Mouse (Mus musculus): ENCODE data around the gene Nkd1.

Gene Nkd1

DNA sequence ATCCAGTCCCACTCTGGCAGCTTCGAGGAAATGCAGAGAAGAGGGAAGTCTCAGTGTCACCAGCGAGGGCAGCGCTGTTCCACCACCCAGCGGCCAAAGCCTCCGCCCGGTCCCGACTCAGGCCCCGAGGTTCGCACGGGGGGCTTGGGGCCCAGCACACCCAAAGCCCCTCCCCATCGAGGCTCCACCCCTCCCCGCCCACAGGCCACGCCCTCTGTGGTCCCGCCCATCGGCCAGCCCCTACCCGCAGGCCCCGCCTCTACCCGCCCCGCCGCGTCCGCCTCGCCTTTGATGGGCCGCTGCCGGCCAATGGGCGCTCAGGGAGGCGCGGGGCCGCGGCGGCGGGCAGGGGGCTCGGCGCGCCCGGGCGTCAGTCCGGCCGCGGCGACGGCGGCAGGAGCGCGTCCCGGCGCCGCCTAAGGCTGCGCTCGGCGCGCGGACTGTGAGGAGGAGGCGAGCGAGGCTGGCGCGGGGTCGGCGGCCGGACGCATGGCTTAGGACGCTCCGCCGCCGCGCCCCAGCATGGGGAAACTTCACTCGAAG lies at the start of gene Nkd1:
Gene Nkd1 (plus strand): TSS at position 370 of the 543 bp plus-strand sequence.
- DNase-seq (ENCODE audit: low spot score in 2 of 2) = peak; percentile 10 to 69

DNA sequence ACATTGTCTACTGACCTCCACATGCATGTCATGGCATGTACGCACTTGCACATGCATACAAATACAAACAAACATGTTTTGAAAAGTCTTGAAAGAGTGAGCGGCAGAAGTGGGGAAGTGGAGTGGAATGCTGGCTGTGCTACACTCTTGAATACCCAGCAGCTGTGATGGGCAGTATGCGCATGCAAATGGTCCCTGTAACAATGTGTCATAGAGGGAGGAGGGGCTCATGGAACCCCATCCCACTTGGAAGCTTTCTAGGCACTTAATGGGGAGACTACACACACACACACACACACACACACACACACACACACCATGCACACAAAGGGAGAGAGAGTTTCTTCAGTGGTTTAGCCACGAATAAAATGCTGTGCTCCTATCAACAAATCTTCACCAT lies 39.9 kb upstream of the Nkd1 start:
- no peak for DNase-seq (ENCODE audit: low spot score in 2 of 2)

DNA sequence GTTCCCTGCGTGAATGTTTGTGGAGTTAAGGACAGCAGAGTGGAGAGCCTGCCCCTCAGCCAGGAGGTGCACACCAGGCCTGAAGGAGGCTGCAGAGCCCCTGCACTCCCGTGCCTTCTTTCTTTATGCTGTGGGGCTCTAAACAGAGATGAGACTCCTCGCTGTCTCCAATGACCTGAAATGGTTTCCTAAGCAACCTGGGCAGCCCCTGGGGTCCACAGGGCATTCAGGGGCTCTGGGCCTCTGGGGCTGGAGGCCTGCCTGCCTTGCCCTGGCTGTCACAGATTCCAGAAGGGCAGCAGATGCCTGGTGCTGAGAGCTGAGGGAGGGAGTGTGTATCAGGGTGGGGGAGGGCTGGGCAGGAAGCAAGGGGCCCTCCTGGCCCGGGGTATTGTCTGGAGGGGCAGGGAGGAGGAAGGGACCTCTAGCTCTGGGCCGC lies 32.7 kb upstream of the Nkd1 start:
- no peak for DNase-seq (ENCODE audit: low spot score in 2 of 2)

DNA sequence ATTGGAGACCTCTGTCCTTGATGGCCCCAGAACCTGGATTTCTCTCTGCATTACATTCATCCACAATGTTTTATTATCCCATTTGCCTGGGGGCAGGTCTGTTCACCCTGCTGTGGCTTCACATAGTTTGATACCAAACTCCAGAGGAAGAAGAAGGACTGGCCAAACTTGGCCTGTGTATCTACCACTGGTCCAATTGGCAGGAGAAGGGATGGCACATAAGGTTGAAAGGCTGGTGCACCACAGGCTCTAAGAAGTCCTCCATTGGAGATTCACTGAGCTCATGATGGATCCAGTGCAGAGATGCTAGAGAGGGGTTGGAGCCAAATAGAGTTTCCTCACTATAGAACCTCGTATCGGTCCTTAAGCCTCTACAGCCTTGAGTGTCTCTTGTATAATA lies 27.1 kb upstream of the Nkd1 start:
- no peak for DNase-seq (ENCODE audit: low spot score in 2 of 2)

DNA sequence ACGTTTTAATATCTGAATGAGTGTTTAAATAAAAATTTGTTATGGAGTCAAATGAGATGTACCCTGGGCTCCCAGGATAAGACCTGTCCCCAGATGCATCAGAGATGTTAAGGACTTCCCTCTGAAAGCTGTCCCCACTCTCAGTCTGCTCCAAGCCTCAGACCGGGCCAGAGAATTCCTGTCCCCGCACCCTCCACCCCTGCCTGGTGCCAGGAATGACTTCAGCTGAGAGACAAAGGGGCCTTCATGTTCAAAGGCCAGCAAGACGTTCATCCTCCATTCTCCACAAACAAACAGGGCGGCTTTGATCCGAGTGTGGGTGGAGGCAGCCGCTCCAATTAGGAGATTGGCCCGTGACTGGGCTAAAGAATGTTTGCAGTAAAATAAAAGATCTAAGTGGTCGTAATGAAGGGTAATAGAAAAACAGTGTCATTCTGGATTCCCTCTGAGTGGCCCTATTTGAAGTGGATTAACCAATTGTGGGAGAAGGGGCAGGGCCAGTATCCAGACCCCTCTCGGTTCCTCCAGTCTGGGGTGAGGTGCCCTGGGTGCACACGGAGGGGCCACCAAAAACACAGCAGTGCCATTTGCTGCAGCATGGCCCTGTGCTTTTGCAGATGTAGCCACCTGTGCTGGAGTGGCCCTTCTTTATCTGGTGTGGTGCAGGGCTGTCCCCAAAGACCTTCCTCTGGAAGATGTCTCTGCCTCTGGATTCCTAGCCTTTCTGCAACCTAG lies 25.9 kb upstream of the Nkd1 start:
- DNase-seq (ENCODE audit: low spot score in 2 of 2) = peak; percentile 33 to 65

DNA sequence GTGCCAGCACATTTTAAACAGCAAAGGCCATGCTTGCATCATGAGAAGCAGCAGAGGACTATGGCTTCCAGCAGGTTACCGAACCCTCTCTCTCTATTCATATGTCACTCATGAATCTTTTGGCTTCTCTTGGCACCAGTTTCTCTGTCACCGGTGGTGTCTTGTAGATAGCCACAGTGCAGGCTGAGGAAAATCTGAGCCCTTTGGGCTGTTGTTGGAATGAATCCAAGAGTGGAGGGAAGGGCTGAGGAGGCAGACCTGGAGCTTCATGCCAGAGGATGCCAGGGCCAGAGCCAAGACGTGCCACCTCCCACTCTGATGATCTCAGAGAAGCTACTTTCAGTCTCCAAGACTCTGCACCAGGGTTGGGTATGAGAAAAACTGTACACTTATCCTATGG lies 19.0 kb upstream of the Nkd1 start:
- no peak for DNase-seq (ENCODE audit: low spot score in 2 of 2)

DNA sequence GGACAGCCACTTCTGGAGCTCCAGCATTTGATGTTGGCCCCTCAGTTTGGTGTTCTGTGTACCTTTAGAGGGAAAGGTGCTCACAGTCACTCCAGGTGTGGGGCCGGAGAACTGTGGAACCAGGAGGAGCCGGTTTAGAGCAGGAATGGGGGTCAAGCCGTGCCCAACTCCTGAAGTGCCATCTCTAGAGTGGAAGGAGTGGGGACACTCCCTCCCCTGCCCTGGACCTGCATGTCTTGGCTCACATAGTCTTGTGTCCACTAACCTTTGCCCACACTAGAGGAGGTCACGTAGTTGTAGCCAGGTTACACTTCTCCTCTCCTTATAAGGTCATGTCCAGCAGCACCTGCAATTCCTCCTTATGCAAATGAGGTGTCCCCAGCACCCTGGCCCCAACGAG lies 14.2 kb upstream of the Nkd1 start:
- DNase-seq (ENCODE audit: low spot score in 2 of 2) = no peak

DNA sequence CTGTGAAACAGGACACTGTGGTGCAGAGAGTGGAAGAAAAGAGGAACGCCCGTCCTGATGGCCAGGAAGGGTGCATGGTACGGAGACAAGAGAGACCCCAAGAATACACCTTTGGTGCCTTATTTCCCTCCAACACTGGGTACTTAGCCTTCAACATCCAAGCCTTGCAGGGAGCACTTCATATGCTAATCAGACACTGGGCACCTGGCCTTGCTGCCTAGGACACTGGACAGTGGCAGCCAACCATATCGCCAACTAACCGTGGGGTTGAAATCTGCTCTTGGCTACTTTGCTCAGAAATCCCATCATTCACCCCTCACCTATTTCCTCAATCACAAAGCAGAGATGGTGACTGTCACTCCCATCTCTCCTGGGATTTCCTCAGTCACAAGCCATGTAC lies 10.1 kb upstream of the Nkd1 start:
- DNase-seq (ENCODE audit: low spot score in 2 of 2) = no peak

DNA sequence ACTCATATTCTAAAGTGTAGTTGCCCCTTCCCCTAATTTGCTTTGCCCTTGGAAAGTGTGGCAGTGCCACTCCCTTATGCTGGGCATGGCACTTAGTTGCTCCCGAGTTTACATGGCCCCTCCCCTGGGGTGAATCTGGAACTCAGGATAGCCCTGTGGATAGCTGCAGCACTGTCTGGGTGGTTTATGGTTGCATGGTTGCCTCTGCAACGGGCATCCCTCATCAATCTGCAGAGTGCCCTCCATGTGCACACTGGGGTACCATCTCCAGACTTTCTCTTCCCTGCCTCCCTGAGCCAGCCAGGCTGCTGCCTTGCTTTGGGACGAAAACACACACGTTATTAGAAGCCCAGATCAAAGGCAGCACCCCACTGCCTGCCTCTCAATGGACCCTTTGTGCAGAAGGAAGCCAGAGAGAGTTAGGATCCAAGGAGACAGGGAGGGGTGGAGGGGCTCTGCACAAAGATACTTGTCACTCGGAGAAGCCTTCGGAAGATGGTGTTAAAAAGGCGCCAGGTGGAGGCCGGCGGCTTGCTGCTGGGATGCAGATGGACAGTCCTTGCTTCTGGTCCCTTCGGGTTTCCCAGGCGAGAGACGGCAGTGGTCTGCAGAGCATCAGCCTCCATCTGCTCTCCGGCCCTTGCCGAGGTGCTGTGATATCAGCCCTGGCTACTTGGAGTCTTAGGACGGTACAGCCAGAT lies 8.9 kb upstream of the Nkd1 start:
- no peak for DNase-seq (ENCODE audit: low spot score in 2 of 2)

DNA sequence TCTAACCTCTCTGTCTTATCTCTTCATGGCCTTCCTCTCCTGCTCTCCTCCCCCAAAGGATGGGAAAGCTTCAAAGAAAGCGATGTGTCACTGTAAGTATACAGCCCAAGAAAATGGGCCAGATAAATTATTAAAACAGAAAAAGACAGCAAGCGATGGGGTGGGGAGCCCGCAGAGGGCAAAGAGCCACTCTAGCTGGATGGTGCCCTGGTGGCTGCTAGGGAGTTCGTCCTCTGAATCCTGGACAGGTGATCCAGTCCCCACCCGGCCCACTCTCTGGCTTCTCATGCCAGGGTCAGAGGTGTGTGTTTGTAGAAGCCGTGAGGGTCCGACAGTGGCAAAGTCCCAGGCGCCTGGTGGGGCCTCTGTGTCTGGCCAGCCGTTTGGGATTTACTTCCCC lies 3.1 kb upstream of the Nkd1 start:
- DNase-seq (ENCODE audit: low spot score in 2 of 2) = no peak

DNA sequence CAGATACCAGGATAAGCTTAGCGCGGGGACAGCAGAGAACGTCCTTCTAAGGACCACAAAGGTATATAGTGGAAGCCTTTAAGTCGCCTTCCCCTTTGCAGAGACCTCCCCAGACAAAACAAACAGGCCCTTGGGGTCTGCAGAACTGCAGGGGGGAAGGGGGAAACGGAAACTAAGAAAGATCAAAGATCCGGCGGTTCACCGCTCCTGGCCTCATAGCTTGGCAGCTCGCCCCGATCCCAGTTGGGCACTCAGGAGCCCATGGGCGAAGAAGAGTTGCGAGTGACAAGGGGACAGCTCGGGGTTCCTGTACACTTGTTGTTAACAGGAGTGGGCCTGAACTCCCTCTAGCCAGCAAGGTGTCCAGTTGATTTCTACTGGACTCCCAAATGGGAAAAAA lies 773 bp upstream of the Nkd1 start:
- no peak for DNase-seq (ENCODE audit: low spot score in 2 of 2)

DNA sequence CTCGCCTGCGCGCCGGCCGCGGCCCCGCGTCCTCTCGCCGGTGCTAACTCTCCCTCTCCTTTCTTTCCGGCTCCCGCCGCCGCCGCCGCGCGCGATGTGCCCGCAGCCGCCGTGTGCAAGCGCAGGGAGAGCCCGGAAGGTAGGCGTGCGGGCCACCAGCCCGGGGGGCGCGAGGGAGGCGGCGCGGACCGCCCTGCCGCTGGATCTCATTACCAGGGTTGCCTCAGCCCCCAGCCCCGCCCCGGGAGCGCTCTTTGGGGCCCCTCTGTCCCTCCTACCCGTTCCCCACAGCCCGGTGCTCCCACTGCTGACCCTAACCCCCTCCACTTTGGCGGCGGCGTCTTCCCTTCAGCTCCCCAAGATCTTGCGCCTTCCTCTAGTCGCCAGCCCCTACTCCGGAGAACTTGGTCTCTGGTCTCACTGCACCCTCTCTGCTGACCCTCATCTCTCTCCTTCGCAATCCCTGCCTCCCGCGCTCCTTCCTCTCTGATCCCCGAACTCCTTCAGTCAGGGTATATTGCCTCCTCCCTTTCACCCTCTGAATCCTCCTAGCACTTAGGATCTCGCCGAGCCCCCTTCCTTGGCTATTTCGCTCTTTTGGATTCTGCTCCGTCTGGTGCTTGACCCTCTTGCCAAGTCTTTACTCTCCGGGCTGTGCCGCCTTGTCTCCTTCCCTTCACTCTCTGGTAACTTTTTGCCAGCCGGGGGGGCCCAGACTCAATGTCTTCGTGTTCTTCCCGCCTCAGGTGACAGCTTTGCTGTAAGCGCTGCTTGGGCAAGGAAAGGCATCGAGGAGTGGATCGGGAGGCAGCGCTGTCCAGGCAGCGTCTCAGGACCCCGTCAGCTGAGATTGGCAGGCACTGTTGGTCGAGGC lies 624 bp downstream of the Nkd1 start:
- DNase-seq (ENCODE audit: low spot score in 2 of 2) = no peak

DNA sequence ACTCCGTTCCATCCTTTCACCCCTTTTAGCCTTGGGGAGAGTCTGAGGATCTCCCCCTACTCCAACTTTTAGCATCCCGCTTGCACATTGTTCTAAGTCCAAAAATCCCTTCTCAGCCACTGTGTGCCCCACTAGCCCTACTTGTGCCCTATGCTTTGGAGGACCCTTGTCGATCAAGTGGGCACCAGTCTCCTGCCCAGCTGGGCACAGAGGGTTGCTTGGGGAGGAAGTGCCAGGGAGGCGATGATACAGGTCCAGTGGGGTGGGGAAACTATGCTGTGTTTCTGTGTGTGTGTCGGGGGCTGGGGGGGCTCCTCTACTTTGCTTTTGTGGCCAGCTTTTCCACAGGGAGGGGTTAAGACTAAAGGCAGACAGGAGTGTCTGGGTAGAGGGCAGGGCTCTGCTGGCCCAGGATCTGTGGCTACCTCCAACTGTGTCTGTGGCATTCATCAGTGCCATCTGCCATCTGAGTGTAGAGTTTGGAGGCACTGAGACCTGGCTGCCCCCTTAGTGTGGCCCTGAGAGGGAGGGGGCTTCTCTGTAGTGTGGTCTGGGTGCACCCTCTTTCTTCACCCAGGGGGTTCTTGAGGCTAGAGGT lies 1.4 kb downstream of the Nkd1 start:
- DNase-seq (ENCODE audit: low spot score in 2 of 2) = no peak

DNA sequence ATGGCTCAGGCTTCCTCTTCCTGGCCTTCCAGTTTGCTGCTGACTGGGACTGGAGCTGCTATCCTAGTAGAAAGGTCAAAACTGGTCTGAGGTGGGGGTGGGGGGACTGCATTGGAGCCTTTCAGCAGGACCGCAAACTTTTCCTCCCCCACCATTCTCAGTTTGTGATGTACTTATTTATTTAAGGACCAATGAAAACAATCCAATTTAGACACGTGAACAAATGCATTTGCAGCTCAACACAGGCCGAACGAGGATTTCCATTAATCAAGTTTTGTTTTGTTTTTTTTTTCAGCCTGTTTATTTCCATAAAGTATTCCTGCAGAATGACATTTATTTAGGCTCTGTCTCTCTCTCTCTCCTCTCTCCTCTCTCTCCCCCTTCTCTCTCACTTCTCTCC lies 2.5 kb downstream of the Nkd1 start:
- DNase-seq (ENCODE audit: low spot score in 2 of 2) = no peak

DNA sequence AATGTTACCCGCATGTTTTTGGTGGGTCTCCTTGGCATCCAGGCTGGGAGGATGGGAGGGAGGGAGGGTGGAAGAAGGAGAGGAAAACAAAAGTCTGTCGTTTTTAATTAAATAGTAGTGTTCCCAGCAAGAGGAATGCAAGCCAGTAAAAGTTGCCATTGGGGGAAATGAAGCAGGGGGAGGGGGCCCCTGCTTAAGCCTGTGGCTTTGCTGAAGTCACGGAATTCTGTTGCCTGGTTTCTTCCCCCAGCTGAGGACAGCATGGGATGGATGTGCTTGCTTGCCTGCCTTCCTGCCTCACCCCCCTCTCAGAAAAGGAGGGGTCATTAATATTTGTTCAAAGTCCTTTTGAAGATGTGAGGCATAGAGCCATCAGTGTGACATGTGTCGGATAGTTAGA lies 3.0 kb downstream of the Nkd1 start:
- no peak for DNase-seq (ENCODE audit: low spot score in 2 of 2)

DNA sequence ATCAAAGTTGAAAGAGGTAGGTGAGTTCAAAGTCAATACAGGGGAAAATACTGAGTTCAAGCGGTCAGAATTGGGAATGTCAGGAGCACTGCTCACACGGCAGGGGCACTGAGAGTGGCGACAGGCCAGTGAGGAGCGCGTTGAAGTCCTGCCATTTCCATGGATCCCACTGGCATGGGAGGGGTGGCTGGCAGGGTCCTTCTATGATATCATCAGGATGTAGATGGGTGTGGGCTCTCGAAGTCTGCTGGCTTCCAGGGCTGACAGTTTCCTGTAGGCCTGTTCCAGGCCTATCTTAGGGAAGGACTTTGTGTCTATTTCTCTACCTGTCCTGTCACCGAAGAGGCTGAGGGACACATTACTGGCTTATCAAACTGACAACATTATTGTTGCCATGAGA lies 3.7 kb downstream of the Nkd1 start:
- DNase-seq (ENCODE audit: low spot score in 2 of 2) = no peak

DNA sequence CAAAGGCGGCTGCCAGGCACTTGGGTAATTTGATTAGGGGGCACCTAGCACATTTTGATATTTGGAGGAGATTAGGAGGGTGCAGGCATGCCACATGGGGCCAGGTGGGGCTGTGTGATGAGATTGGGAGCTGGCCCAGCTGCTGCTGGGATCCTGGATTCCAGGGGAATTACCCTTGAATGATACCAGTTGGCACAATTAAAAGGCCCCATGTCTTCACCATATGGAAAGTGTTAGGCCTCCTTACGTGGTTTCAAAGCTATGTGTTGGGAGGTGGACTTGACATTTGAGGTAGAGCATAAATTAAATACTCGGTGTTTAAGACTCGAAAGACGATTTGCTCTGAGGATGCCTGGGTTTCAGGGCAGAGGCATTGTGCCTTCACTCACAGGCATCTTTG lies 5.1 kb downstream of the Nkd1 start:
- DNase-seq (ENCODE audit: low spot score in 2 of 2) = no peak

DNA sequence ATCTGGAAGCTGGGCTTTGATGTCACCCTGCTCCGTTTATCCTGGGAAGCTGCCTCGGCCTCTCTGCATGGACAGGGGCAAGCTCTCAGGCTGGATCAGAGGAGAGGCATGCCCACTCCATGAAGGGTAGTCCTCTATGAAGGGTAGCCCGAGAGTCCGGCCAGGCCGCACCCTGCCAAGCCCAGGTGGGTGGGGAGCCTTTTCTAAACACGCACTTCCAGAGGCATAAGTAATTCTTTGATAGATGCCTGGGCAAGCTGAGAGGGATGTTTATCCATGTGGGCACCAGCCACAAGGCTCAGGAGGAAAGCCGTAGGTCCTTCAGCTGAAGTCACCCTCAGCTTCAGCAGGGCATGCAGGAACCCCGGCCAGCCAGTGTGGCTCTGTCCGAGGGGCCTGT lies 7.0 kb downstream of the Nkd1 start:
- DNase-seq (ENCODE audit: low spot score in 2 of 2) = no peak

DNA sequence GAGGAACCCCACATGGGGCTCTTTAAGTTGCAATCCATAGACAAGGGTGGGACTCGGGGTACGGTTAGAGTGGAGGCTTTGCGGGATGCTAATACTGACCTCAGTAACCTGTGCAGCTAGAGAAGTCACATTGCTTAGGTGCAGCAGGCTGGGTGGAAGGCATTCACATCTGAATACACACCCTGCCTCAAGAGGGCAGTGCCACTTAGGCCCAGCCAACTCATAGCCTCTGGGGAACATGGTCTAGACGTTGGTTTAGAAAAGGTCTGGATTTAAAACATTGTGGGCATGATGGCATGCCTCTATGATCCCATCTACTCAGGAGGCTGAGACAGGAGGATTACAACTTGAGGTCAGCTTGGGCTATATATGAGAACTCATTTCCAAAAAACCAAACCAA lies 8.6 kb downstream of the Nkd1 start:
- no peak for DNase-seq (ENCODE audit: low spot score in 2 of 2)

DNA sequence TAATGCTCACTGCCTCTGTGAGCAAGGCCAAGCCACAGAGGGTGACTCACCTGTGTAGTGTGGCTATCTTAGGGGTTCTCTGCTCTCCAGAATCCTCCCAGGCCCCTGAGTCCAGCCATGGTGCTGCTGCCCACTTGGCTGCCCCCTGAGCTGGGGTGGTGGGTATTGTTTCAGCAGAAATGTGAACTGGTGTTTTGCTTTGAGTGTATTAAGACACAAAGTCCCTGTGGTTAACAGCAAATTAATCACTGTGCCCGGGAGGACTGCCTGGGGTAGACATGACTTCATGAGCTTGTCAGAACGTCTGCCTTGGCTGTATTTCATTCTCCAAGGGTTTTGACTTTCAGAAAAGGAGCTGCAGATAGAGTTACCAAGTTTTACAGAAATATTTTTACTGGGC lies 15.9 kb downstream of the Nkd1 start:
- no peak for DNase-seq (ENCODE audit: low spot score in 2 of 2)

DNA sequence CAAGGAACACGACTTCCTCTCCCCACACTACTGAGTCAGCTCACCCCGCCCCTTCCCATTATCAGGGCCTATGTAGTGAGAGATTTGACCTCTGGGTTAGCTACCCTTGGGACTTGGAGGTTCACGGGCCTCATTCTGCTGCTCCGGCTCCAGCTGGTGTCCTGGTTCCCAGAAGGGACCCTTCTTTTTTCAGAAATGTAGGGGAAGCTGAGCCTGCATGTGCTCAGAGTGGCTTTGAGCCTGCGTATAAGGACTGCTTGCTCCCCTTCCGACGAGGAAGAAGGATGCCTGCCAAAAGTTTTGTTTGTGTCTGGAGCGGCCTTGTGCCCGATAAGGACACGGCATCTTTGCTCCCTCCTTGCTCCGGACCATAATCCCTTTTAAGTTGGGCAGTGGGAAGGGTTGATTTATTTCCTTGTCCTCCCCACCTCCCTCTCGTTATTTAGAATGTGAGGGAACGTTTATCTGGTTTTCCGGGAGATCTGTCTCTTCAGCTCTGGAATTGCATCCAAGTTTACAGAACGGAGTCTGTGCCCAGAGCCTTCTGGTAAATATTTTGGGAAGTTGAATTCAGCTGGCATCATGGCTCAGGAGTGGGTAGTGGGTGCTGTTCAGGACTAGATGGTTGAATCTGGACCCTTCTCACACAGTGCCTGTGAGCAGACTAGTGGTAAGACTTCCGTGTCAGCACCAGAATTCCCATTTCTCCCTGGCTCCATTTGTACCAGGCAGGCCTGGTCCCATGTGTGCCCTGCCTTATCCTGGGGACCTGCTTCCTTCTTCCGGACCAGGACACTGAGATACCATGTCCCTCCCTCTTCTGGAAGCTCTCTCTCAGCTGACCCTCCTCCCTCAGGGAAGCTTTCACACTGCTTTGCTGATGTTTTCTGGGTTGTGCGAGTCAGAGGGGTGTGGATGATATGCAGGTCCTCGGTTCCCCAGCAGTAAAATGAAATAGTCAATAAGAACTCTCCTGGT lies 17.1 kb downstream of the Nkd1 start:
- DNase-seq (ENCODE audit: low spot score in 2 of 2) = no peak
